Mouse (Mus musculus) forebrain, embryonic 16.5 days (tissue): ENCODE results near the gene Fgfr2. TPM values are rescaled to one million over a fixed set of nuclear protein-coding genes. Genes with fewer than 3 reads are reported as not detected.

Experiments used
- ATAC-seq: fragments of 200-750 bp; cut with Nextera tagmentation; 2 replicates; pipeline ENCODE4 v1.8.0; 2017; ENCODE audit warnings: mild to moderate bottlenecking, moderate library complexity
- H3K27ac ChIP-seq: fragments of 300-500 bp; sonication (generic); 2 replicates; pipeline ENCODE4 v1.5.1; 2014; ENCODE audit warnings: low read length, control low read depth
- H3K27me3 ChIP-seq: fragments of 300-500 bp; sonication (generic); replicated peaks from 2 replicates; pipeline ENCODE4 v1.6.1; 2014; ENCODE audit warnings: low read length; ENCODE audit not compliant: control insufficient read depth, insufficient read depth
- H3K36me3 ChIP-seq: fragments of 300-500 bp; sonication (generic); 2 replicates; pipeline ENCODE4 v1.6.1; 2014; ENCODE audit not compliant: control insufficient read depth, insufficient read depth
- H3K4me1 ChIP-seq: fragments of 300-500 bp; sonication (generic); replicated peaks from 2 replicates; pipeline ENCODE4 v1.6.1; 2014; ENCODE audit warnings: low read length; ENCODE audit not compliant: control insufficient read depth, insufficient read depth
- H3K4me2 ChIP-seq: fragments of 300-500 bp; sonication (generic); 2 replicates; pipeline ENCODE4 v1.6.1; 2014; ENCODE audit warnings: mild to moderate bottlenecking, low read length, control low read depth
- H3K4me3 ChIP-seq: fragments of 300-500 bp; sonication (generic); replicated peaks from 2 replicates; pipeline ENCODE4 v1.5.1; 2014; ENCODE audit warnings: mild to moderate bottlenecking, low read length, control low read depth
- H3K9ac ChIP-seq: fragments of 300-500 bp; sonication (generic); replicated peaks from 2 replicates; pipeline ENCODE4 v1.6.1; 2014; ENCODE audit warnings: low read depth, low read length, control low read depth
- H3K9me3 ChIP-seq: fragments of 300-500 bp; sonication (generic); 2 replicates; pipeline ENCODE4 v1.6.1; 2016; ENCODE audit warnings: low read length; ENCODE audit not compliant: control insufficient read depth
- WGBS: fragments of 180-500 bp; shearing (Covaris S2); extraction: QIAGEN DNeasy Blood & Tissue Kit; methylation state at CpG from one replicate; pipeline ENCODE4 v1.1.7; 2014; 5-methylcytosine and 5-hydroxymethylcytosine counted together
- polyA plus RNA-seq: library from polyadenylated mRNA; unstranded; fragments of >200 nt; fragmentation: Nextera tagmentation; extraction: Ambion mirVana; gene quantifications from 2 replicates; pipeline ENCODE4 v1.2.1, GENCODE M21; 2015

The Fgfr2 gene
- polyA plus RNA-seq, 1 experiment from 2014 or later: 39.2 TPM

- Histone ChIP-seq H3K4me2 (no peak overlapping the region), H3K36me3 (peaks cover 14% of the 10 kb centered on the region; the same call in 1 of the 2 replicates), H3K9me3 (no peaks in the 10 kb centered on the region), H3K9ac (no peak overlapping the region), H3K27ac (no peak overlapping the region), H3K4me3 (no peak overlapping the region), H3K27me3 (no peaks in the 10 kb centered on the region), H3K4me1 (peaks cover 11% of the 10 kb centered on the region)
- no peak for ATAC-seq
- 94% methylated on average over 12 of the region's 12 CpGs for WGBS
These were observed 124.5 kb downstream of the Fgfr2 start for GRCm38 (mm10) chr7:132998639-132999038.

DNA sequence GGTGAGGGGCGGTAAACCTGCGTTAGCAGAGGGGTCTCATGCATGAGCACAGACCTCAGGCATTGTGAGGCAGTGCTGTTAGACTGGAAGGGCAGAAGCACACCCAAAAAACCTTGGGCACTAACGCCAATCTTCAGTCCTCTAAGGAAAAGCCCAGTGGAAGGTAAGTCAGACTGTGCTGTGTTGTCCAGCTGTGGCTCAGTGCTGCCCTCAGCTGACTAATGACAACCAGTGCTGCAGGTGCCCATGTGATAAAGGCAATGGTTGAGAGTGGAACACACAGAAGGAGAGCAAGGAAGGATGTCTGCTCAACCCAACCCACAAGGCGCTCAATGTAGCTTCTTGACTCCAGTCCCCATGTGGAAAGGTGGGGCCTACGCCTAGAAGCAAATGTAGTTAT, 126.8 kb downstream of the Fgfr2 start:
- H3K36me3 ChIP-seq: peaks cover 14% of the 10 kb centered on the region; the same call in 1 of the 2 replicates
- ATAC-seq: no peak
- H3K4me3 ChIP-seq: no peak overlapping the region
- no peaks in the 10 kb centered on the region for H3K9me3 ChIP-seq
- WGBS: 88% methylated on average over 5 of the region's 5 CpGs
- no peak overlapping the region for H3K9ac ChIP-seq
- H3K27me3 ChIP-seq: no peaks in the 10 kb centered on the region
- H3K4me1 ChIP-seq: no peaks in the 10 kb centered on the region
- no peak overlapping the region for H3K27ac ChIP-seq
- H3K4me2 ChIP-seq: no peak overlapping the region

GRCm38 (mm10) chr7:132994628-132995191, 128.4 kb downstream of the Fgfr2 start:
- no peaks in the 10 kb centered on the region for H3K4me1 ChIP-seq
- ATAC-seq: no peak; the same call in 1 of the 2 replicates
- no peak overlapping the region for H3K4me2 ChIP-seq
- WGBS: 79% methylated on average over 6 of the region's 6 CpGs
- no peak overlapping the region for H3K4me3 ChIP-seq
- H3K36me3 ChIP-seq: peaks cover 16% of the 10 kb centered on the region; the same call in 1 of the 2 replicates
- H3K9me3 ChIP-seq: no peaks in the 10 kb centered on the region
- H3K27me3 ChIP-seq: no peaks in the 10 kb centered on the region
- H3K27ac ChIP-seq: no peak overlapping the region
- no peak overlapping the region for H3K9ac ChIP-seq

DNA sequence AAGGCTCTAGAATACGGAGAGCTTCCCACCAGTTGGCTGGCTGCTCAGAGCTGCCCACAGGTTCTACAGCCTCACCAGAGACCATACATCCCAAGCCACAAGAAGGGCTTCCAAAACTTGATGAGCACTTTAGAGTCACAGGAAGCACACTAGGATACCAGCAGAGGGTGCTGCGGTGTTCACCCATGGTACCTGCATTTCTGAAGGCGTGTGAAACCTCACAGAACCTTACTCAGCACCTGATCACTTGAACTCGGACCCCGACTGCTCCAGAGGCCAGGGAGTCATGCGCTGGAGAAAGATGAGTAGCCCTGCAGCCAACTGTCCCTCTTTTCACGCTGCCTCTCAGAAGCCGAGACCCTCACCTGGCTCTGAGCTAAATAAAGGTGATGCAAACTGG, 129.0 kb downstream of the Fgfr2 start:
- Histone ChIP-seq H3K27ac (no peak overlapping the region), H3K27me3 (no peaks in the 10 kb centered on the region), H3K4me2 (no peak overlapping the region), H3K4me1 (no peaks in the 10 kb centered on the region), H3K9me3 (no peaks in the 10 kb centered on the region), H3K36me3 (peaks cover 20% of the 10 kb centered on the region), H3K9ac (no peak overlapping the region), H3K4me3 (no peak overlapping the region)
- no peak for ATAC-seq
- WGBS: 91% methylated on average over 8 of the region's 8 CpGs

DNA sequence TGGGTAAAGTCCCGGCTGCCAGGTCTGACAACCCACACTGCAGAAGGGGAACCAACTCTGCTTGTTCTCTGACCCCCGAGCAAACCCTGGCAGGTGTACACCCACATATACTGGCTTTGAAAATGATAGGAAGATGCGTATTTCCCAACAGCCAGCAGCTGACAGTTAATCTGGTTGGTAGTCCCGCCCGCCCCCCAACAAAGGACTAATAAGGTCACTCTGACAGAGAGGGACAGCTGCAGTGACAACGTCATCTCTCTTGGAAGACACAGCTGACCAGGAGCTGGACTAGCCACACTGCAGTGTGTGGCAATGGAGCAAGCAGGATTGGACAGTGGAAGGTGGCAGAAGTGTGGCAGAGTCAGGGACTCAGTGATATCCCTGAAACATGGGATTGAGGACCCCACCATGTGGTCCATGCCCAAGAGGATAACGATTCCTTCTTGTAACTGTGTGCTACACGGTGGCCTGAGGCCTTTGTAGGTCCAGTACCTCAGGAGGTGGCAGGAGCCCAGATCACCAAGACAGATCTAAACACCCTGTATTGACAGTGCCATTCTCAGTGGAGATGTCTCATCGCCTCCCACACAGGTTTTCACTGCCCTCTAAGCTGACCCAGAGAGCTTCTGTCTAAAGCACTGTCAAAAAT, 130.1 kb downstream of the Fgfr2 start:
- Histone ChIP-seq H3K4me1 (no peaks in the 10 kb centered on the region), H3K36me3 (peaks cover 16% of the 10 kb centered on the region), H3K9ac (no peak overlapping the region), H3K4me2 (no peak overlapping the region), H3K4me3 (no peak overlapping the region), H3K9me3 (no peaks in the 10 kb centered on the region), H3K27me3 (no peaks in the 10 kb centered on the region), H3K27ac (no peak overlapping the region)
- ATAC-seq: no peak
- 93% methylated on average over 9 of the region's 9 CpGs for WGBS

DNA sequence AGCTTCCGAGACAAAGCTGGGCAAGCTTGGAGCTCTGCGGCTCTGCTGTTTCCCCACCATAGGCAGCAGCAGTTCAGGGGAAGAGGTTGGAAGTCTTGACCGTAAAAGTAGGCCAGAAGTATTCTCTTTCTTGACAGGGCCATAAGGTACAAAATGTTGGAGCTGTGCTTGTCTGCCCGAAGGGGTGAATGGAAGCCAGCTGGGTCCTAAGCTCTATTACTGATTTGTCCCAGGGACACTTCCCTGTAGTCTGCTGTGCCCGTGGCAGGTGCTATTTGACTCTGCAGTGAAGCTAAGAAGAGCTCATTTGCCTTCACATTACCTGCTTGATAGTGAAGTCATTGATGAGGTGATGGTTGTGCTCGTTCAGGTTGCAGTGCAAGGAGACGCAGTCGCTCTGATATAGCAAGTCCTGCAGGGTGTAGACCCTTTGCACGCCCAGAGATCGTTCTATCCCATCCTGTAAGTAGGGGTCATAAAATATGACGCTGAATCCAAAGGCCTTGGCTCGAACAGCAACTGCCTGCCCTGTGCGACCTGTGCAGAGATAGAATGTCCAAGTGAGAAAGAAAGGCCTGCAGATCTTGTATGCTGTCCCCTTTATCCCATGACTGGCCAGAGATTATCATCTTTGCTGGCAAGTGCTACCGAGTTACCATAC, 131.8 kb downstream of the Fgfr2 start:
- peaks cover 16% of the 10 kb centered on the region for H3K36me3 ChIP-seq
- no peaks in the 10 kb centered on the region for H3K27me3 ChIP-seq
- 90% methylated on average over 14 of the region's 14 CpGs for WGBS
- H3K4me2 ChIP-seq: no peak overlapping the region
- ATAC-seq: no peak
- no peak overlapping the region for H3K4me3 ChIP-seq
- H3K9ac ChIP-seq: no peak overlapping the region
- no peak overlapping the region for H3K27ac ChIP-seq
- no peaks in the 10 kb centered on the region for H3K4me1 ChIP-seq
- no peaks in the 10 kb centered on the region for H3K9me3 ChIP-seq

GRCm38 (mm10) chr7:132989839-132990238, 133.3 kb downstream of the Fgfr2 start:
- ATAC-seq: no peak
- no peak overlapping the region for H3K27ac ChIP-seq
- 96% methylated on average over 5 of the region's 5 CpGs for WGBS
- no peak overlapping the region for H3K9ac ChIP-seq
- H3K4me1 ChIP-seq: no peaks in the 10 kb centered on the region
- peaks cover 12% of the 10 kb centered on the region for H3K36me3 ChIP-seq
- no peak overlapping the region for H3K4me2 ChIP-seq
- H3K27me3 ChIP-seq: no peaks in the 10 kb centered on the region
- H3K4me3 ChIP-seq: no peak overlapping the region
- H3K9me3 ChIP-seq: no peaks in the 10 kb centered on the region

GRCm38 (mm10) chr7:132982639-132983038, 140.5 kb downstream of the Fgfr2 start:
- no peak for ATAC-seq
- no peak overlapping the region for H3K4me2 ChIP-seq
- WGBS: 33% methylated on average over 3 of the region's 3 CpGs
- H3K27me3 ChIP-seq: no peaks in the 10 kb centered on the region
- no peak overlapping the region for H3K4me3 ChIP-seq
- peaks cover 8% of the 10 kb centered on the region; the same call in 1 of the 2 replicates for H3K36me3 ChIP-seq
- H3K9ac ChIP-seq: no peak overlapping the region
- no peaks in the 10 kb centered on the region; the same call in 1 of the 2 replicates for H3K4me1 ChIP-seq
- H3K27ac ChIP-seq: no peak overlapping the region
- no peaks in the 10 kb centered on the region for H3K9me3 ChIP-seq

DNA sequence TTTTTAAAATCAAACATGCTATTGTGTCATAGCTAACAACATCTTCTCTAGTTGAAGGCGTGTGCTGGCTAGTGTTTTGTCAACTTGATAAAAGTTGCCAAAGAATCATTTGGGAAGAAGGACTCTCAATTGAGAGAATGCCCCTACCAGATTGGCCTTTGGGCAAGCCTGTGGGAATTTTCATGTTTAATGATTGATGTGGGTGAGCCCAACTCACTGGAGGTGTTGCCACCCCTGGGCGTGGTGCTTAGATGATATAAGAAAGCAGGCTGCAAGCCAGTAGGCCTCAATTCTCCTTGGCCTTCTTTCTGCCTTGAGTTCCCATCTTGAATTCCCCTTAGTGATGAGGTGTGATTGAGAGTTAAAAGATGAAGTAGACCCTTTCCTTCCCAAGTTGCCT, 145.2 kb downstream of the Fgfr2 start:
- Histone ChIP-seq H3K9ac (no peak overlapping the region), H3K27me3 (no peaks in the 10 kb centered on the region), H3K27ac (no peak overlapping the region), H3K4me3 (no peak overlapping the region), H3K9me3 (no peaks in the 10 kb centered on the region), H3K36me3 (peaks cover 5% of the 10 kb centered on the region; the same call in 1 of the 2 replicates), H3K4me2 (no peak overlapping the region), H3K4me1 (no peaks in the 10 kb centered on the region; the same call in 1 of the 2 replicates)
- 95% methylated on average over 2 of the region's 2 CpGs for WGBS
- ATAC-seq: no peak
